Mouse (Mus musculus): ENCODE measurements around the gene Zfp658.

DNA sequence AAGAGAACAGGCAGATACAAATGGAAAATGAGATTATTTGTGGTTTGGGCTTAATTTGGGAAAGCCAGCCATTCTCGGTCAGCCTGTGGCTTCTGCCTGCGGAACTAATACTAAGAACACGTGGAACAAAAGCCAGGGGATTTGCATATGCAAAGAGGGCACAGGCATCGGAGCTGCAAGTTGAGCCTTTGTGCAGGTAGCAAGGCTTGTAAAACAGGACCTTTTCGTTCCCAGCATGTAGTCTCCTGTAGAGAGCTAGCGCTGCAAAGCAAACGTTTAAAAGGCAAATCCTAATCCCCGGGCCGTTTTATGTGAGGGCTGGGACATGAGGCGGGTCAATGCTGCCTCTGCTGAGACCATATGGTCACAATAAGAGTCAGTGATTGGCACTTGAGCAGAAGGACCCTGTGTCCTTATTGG, 605 bp downstream of the Zfp658 start:
- no peak for TF ChIP-seq ZNF384 (IDR thresholded peaks at IDR 0.05; ENCODE audit: low read depth, low read length)
- no peak for TF ChIP-seq CHD2 (IDR thresholded peaks at IDR 0.05; ENCODE audit: low read depth, low read length)

Measured in ES-E14 (cell line).